Mouse (Mus musculus) MEL (cell line): ENCODE results near the gene Zp1.

ENCODE experiments used
- NELFE ChIP-seq: IDR thresholded peaks from 2 replicates; pipeline ENCODE4 v1.6.1; 2011; ENCODE audit warnings: low read depth, low read length, improper control_type of control experiment
- ZC3H11A ChIP-seq: IDR thresholded peaks from 2 replicates; pipeline ENCODE4 v1.6.1; 2012; ENCODE audit warnings: low read depth, mild to moderate bottlenecking, inconsistent platforms, low read length, improper control_type of control experiment

- TF ChIP-seq ZC3H11A, result no peak
- no peak for TF ChIP-seq NELFE
These were observed 19.8 kb upstream of the Zp1 start for GRCm38 (mm10) chr19:10940097-10940800.
